Mouse (Mus musculus) thymus, adult 2 months (tissue): Measurements from ENCODE around the gene 1700020N01Rik.

Experiments used
- CTCF ChIP-seq: fragments of 200-500 bp; IDR thresholded peaks from 2 replicates; pipeline ENCODE4 v1.5.1; 2012; ENCODE audit warnings: mild to moderate bottlenecking, control low read depth, low read length, moderate library complexity, borderline replicate concordance; ENCODE audit not compliant: control insufficient read depth, poor library complexity, insufficient read depth; ENCODE audit errors: extremely low read depth
- POLR2A ChIP-seq: fragments of 200-500 bp; IDR thresholded peaks from 2 replicates; pipeline ENCODE4 v1.6.1; 2012; ENCODE audit warnings: mild to moderate bottlenecking, low read length, control low read depth, moderate library complexity; ENCODE audit not compliant: control insufficient read depth, poor library complexity, insufficient read depth; ENCODE audit errors: extremely low read depth

DNA sequence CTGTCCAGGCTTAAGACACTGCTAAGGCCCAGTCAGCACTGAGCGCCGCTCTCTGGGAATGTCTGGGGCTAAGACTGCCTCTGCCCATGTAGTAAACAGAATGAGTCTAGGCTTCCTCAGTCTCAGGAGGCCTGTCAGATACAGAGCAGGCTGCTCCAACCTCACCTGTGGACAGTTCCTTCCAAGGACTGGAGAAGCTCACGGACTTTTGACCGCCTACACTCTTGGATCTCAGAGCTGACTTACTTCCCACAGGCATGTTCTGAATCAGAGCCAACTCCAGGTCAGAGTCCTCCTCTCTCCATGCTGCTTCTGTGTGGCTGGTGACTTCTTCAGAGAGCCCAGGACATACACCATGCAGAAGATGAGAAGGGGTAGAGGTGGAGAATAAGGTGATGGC lies 21.3 kb upstream of the 1700020N01Rik start:
- TF ChIP-seq CTCF = no peak
- TF ChIP-seq POLR2A = no peak
